Mouse (Mus musculus) adrenal gland, postnatal 36 days (tissue): Measurements from ENCODE around the gene Gm37240. TPM values are rescaled to one million over a fixed set of nuclear protein-coding genes. Genes with fewer than 3 reads are reported as not detected.

Source experiments
- DNase-seq, 2 experiments: peaks; one replicate each; pipeline ENCODE4 v3.0.0; 2021; ENCODE audit warnings: mixed read lengths in 1 of 2
- total RNA-seq, 2 experiments: library from RNA; stranded (reverse); gene quantifications; 2 replicates each; pipeline ENCODE4 v1.2.3; 2021

The Gm37240 gene
- total RNA-seq, 2 experiments from 2014 or later: 2.5 to 4.5 TPM

- no peak for DNase-seq
These were observed 622.4 kb downstream of the Gm37240 start for GRCm38 (mm10) chr3:85264963-85265362.

DNA sequence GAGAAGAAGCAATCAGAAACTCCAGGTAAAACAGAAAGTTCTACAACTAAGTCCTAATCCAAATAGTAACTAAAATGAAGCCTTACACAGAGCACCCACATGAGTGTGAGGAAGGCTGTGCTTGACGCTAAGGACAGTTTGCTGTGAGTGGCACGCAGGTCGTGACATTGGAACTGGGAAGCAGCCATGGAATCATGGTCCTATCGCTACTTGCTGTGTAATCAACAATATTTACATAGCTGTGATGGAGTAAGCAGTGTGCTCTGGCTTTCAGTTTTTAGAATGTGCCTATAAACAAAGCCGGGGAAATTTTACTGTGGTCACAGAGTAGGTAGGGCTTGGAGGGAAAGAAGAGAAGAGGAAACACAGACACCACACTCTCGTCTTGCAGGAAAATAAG is 622.8 kb downstream of the Gm37240 start:
- no peak for DNase-seq

GRCm38 (mm10) chr3:85254526-85254925 is 632.8 kb downstream of the Gm37240 start:
- no peak for DNase-seq

- DNase-seq: no peak
These were observed 635.7 kb downstream of the Gm37240 start for GRCm38 (mm10) chr3:85251631-85252030.

GRCm38 (mm10) chr3:85246131-85246530 is 641.2 kb downstream of the Gm37240 start:
- DNase-seq: no peak

GRCm38 (mm10) chr3:85236546-85236945 is 650.8 kb downstream of the Gm37240 start:
- DNase-seq: peak; percentile 39 to 62

DNA sequence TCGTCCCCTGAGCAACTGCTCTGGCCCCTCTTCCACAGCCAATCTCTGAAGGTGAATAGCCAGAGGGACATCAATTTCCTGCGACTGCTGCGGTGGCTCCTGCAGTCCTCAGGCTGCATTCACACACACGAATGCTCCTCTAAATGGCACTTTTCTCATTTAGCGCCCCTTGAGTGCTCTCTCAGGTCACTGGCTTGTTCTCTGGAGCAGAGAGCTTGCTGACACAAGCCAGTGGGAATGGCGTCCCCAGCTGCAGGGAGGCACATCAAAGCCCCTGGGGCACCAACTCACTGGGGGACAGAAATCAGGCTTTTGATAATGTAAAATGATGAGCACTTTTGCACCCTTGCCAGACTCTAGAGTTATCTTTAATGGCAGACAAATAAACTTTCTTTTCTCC is 654.5 kb downstream of the Gm37240 start:
- no peak for DNase-seq

DNA sequence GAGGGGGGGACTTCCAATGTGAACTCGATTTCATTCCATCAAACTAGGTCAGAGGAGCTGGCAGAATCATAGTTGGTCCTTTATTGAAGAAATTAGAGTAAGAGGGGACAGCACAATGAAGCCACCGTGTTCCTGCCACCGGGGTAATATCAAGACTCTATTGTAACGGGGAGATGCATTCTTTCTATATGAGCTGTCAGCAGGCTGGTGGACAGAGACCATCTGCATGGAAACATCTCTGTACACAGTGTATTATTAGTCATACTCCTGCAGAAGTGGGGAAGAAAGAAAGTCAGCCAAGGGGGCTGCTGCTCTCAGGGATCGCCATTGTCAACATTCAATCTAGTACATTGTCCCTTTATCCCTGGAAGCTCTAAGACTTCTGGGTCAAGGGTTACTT is 665.3 kb downstream of the Gm37240 start:
- no peak for DNase-seq

GRCm38 (mm10) chr3:85214926-85215325 is 672.4 kb downstream of the Gm37240 start:
- DNase-seq: peak; percentile 8 to 59

DNA sequence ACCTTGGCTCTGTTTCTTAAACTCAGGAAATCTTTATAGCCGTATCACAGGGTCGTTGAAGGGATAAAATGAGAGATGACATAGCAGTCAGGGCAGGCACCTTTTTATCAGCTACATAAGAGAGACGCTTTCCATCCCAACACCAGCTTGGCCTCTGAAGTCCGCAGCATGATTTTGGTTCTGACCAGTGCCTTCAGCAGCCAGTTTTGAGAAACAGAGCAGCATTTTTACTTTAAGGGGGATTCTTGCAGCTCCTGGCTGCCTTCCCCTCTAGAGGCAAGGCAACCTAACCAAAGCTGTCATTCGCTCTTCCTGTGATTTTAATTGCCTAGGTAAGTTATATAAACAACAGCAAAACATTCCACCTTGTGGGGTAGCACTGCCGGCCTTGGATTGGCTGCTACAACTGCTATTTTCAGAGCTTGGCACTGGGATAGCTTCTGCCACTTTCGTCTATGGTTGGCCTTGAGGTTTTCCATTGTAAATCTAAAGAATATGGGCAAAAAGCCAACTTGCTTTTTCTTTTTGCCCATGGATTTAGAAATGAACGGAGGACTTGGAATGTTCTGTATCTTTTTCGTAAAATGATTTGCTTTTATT is 674.5 kb downstream of the Gm37240 start:
- peak; percentile 9 to 13 for DNase-seq

- no peak for DNase-seq
These were observed 677.2 kb downstream of the Gm37240 start for GRCm38 (mm10) chr3:85209887-85210844.

DNA sequence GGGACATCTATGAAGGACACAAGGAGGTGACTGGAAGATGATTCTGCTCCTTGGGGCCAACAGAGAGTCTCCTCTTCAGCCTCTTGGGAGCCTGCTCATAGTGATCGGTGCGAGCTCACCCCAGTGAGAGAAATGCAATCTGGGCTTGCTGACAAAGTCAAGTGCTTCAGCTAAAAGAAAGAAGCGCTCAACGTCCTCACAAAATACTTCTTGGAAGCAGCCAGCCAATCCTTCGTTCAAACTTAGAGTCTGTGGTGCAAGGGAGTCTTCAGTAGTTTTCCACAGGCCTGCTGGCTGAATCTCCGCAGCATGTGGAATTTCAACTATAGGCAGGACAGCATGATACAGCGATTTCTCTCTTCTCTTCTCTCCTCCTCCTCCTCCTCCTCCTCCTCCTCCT is 680.8 kb downstream of the Gm37240 start:
- DNase-seq: no peak

- DNase-seq: no peak
These were observed 681.4 kb downstream of the Gm37240 start for GRCm38 (mm10) chr3:85205911-85206310.

DNA sequence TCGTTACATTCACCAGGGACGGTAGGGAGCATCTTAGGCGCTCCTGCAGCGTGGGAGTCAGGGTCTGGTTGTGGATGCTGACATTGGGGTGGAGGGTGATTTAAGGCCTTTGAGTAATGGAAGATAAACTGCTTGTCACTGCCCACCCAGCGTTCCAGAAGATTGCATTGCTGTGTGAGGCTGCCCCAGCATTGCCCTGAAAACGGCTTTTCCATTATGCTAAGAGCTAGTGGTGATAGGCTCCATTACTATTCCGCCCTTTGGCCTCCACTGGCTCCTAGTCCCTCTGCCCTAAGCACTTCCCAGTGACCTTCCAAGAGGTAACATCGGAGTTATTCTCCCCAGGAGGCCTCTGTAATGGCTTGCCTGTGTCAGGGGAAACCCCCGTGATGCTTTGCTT is 683.7 kb downstream of the Gm37240 start:
- no peak for DNase-seq

DNA sequence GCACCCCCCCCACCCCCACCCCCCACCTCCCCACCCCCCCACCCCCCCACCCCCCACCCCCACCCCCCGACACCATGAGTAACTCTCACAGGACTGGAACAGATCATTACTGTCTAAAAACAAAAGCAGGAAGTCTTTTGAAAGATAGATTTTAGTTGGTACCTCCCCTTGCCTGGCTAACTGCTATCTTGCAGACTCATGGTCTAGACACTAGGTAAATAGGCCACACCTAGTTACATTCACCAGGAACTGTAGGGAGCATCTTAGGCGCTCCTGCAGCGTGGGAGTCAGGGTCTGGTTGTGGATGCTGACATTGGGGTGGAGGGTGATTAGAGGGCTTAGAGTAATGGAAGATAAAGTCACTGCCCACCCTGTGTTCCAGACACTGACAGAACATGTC is 684.6 kb downstream of the Gm37240 start:
- DNase-seq: no peak

DNA sequence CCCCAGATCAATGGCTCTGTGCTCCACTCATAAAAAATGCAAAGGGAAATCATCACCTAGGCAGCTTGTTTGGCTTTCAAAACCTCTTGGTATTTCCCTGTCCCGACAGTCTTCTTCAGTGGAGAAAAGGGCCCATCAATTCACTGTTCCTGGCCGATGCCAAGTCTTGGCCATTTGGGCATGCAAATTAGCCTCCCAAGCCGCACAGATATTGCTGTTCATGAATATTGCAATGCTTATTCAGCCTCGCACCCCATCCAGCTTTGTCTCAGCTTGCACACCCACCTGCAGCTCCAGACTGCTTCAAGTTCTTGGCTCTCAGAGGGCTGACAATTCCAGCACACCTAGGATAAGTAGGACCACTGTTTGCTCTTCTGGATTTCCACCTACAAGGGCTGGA is 685.5 kb downstream of the Gm37240 start:
- no peak for DNase-seq

DNA sequence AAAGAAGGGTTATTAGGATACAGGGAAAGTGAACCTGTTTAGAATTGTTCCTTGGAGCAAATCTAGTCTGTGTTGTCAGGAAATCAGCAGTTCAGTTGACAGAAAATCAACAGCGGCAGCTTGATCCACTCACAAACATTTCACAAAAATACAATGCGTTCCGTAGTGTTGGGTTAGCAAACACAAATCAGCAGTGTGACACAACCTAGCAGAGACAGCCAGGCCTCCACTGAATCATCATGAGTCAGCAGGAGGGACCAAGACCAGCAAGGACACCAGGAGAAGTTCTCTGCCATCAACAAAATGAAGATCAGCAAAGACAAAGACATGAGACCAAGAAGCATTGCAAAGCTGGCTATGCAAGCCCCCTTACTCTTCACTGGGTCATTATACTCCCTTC is 688.8 kb downstream of the Gm37240 start:
- peak; percentile 67 to 76 for DNase-seq

- peak; percentile 33 to 34 for DNase-seq
These were observed 690.2 kb downstream of the Gm37240 start for GRCm38 (mm10) chr3:85197148-85197547.

GRCm38 (mm10) chr3:85196591-85196990 is 690.7 kb downstream of the Gm37240 start:
- no peak for DNase-seq

GRCm38 (mm10) chr3:85195068-85195481 is 692.2 kb downstream of the Gm37240 start:
- peak in 1 of 2 experiments; percentile 23 for DNase-seq

- DNase-seq: no peak
These were observed 697.5 kb downstream of the Gm37240 start for GRCm38 (mm10) chr3:85189791-85190190.

- DNase-seq: no peak
These were observed 699.0 kb downstream of the Gm37240 start for GRCm38 (mm10) chr3:85188364-85188763.

DNA sequence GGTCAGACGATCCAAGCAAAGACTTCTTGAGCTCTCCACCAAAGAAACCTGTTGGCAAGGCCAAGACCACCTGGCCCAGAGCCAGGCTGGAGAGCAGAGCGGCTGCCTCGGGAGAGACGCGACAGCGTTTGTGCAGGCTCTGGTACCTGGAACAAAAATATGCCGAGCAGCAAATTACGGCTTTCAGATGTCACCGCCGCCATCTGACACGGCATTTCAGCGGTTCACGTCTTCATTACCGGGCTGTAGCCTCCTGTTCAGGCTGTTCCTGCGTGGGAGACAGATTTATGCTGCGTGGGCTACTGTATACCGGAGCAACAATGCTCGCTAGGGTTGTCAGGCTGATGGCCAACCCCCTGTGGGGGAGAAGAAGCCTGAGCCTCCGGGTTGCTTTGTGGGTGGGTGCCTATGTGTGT is 700.6 kb downstream of the Gm37240 start:
- peak in 1 of 2 experiments; percentile 35 for DNase-seq
